Mouse (Mus musculus): ENCODE data around the gene Nfia.
A peak's percentile ranks its signal among the peaks of the same experiment; 100 is the strongest.

Gene Nfia

DNA sequence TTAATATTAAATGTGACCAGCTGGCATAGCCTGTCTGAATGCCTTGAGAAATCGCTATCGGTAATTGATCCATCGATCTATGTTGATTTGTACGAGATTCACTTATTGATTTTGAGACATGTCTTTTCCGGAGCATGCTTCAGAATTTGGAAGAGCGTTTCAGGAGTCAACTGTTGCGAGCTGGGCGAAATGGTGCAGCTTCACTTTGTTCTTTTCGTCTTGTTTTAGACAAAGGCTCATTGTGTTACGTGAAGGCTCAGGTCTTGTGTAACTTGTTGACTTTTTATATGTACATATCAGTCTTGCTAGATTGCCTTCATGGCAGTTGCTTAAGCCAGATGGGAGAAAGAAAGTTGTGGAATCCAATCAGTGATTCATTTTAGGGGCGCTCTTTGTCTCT is 11.7 kb downstream of the Nfia start:
- no peak for DNase-seq

DNA sequence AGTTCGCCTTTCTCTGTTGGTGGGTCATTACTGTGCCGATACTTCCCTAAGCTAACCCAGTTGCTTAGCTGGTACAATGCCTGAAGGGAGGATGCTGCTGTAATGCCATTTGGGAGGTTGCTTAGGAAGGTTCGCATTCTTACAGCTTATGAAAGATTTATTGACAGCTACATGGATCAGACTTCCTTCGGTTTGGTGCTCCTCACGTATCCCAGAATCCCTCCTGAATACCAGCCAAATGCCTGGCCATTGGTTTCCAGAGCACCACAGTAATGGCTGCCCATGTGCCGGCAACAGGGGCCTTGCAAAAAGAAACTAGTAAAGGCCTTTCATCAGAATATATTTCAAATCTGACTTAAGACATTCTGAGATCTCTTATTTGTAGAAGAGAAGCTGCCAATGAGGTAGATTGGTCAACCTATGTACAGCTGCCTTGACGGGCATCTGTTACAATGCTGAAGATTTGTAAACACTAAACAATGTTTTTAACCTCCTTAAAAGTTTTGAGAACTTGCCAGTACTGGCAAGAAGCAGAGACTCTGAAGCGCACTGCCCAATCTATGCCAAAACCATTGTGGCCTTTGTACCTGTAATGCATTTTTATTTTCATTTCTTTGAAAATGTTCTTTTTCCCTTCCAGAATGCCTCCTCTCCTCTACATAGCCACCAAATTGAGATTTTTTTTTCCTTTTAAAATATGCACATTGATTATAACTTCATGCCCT is 13.2 kb downstream of the Nfia start:
- no peak for DNase-seq

DNA sequence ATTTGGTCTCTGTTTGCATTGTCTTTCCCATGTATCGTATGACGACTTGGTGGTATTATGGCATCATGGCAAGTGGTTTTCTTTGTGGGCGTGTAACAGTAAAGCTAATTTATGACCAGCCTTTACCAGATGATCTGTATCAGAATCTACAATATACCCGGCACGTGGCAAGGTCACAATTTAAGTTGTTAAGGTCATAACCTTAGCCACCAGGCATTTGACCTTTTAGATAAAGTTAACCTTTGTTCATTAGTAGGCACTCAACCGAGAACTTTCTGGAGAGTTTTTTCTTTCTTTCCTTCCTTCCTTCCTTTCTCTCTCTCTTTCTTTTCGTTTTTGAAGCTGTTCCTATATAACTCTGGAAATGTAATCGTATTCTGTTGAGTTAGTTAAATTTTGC is 14.0 kb downstream of the Nfia start:
- no peak for DNase-seq

DNA sequence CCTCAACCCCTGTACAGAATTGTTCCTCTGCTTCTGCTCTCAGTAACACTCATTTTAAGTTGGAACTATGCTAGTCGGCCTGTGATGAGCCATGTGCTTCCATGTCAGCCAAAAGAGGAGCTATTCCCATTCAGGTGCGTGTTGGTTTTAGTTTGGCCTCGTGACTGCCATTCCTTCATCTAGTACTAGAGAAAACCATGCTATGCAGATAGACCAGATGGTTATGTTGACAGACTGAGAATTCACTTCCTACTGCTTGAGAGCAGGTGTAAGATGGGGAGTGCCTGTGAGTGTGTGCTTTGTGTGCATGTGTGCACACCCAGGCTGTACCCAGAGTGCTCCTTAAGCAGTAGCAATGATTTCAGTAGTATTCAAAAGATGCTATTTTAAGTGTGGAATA is 15.0 kb downstream of the Nfia start:
- DNase-seq: no peak

DNA sequence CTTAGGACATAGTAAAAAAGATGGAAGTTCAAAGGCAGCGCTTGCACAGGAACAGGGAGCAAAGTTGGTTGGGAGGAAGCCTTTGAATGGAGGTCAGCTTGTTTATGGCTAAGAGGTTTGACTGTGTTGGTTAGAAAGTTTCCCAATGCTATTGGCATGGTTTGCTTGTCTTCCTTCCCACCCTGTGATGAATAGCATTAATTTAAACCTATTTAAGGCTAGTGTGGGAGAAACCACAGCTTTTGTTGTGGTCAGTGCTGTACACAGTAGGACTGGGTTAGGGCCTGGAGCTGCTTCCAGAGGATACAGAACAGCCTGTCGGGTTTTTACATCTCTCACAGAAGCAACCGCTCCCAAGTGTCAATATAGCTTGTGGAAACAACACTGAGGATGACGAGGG is 16.0 kb downstream of the Nfia start:
- DNase-seq: no peak

DNA sequence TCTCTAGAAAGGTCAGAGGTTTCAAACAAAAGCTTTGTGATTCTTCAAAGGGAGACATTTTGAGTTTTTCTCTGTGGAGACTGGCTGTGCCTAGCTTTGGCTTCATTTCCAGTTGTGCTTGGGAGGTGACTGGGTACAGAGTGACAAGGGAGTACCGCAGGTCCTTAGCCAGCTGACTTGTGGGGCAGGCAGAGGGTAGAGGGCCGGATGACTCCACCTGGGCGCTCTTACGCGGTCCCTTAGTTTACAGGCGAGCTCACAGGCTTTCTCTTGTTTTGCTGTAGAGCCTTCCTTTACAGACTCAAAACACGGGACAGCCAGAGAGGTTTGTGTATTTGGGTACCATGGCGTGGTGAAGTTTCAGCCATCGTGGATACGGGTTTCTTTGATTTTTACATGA is 21.4 kb downstream of the Nfia start:
- DNase-seq: no peak

DNA sequence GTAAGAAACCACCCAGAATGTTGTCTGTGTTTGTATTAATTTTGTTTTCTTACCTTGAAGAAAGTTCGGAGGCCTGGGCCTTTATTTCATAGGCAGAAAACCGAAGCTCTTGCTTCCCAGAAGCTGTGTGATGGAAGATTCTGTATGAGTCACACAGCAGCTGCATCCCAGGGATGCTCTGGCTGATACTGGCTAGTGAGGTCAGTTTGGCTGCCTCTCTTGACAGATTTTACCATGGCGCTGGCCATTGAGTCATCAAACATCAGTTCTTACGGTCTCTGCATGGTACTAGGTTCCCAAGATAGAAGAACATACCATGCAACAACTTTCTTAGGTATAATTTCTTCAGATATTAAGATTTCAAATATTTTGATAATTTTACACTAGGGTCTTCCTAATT is 22.3 kb downstream of the Nfia start:
- DNase-seq: no peak

DNA sequence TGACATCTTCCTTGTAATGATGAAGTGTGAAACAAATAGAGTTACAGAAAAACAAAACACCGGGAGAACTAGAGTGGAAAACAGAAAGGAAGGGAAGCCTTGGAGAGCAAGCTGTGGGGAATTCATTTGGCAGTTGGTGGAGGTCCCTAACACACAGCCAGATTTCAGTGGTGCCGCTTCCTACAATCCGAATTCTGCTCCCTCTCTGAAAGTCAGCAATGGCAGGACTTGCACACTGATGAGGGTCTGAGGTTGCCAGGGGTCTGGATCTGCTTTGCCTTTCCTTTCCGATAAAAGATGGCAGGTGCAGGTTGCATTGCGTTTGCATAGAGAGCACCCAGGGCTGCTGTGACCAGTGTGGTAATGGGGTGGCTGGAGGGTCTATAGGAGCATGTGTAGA is 23.4 kb downstream of the Nfia start:
- DNase-seq: no peak

DNA sequence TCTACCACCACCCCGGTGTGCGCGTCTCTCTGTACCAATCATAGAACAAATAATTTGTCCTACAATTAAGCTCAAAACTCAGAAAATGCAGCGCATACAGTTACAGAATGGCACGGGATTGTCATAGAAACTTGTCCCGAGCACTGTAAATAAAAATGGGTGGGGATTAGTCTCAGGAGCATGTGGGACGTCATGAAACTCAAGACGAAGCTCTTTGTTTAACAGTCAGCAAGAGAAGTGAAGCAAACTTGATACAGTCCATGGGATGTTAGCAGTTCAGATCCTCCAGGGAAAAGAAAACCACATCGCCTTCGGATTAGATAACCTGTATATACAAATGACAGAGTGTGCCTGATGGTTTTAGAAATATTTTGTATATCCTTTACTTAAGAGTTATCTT is 24.0 kb downstream of the Nfia start:
- DNase-seq: no peak

DNA sequence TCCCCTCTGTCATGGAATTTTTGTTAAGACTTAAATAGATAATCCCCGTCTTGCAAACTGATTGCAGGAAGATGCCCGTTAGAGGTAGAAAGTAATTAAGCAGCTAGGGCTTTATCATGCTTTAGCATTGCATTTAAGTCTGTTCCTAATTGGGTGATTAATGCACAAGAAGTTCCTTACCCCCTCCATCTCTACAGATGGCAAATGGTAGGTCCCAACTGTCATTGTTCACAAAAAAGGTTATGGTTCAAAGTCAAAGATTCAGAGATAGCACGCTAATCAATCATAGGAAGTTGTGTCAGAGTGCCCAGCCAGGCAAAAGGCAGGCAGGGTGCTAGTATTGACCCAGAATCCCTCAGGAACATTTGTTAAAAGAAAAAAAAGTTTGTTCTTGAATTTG is 31.3 kb downstream of the Nfia start:
- DNase-seq: no peak

DNA sequence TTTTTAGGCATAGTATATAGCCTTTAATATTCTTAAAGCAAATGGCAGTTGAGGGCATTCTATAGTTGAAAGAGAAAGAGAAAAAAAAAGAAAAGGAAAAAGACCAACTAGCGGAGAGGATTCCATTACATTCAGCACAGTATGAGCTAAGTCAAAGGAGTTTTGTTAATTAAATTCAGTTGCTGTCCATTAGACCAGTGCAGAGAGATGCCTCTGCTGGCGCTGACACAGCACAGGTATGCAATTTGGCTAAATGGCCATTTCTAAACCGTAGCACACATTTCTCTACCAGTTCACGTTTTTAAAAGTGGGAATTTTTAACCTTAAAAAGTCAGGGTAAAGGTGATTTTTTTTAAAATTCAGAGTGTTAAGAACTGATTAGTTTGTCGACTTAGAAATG is 32.1 kb downstream of the Nfia start:
- DNase-seq: no peak

DNA sequence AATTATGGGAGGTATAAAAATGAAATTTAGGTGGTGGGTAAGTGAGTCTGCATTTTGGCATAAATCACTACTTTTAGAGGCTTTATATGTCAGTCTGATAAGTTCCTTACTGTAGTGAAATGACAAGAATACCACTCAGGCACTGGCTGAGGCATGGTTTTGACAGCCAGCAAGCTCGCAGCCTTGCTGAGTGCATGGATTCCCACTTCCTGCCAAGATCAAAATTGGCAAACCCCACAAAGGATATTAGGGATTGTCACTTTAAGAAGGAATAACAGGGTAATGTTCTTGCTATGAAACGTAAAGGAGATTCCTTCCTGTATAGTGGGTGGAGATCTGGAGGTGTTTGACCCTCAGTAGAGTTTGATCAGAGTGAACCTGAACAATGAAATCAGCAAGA is 32.7 kb downstream of the Nfia start:
- no peak for DNase-seq

DNA sequence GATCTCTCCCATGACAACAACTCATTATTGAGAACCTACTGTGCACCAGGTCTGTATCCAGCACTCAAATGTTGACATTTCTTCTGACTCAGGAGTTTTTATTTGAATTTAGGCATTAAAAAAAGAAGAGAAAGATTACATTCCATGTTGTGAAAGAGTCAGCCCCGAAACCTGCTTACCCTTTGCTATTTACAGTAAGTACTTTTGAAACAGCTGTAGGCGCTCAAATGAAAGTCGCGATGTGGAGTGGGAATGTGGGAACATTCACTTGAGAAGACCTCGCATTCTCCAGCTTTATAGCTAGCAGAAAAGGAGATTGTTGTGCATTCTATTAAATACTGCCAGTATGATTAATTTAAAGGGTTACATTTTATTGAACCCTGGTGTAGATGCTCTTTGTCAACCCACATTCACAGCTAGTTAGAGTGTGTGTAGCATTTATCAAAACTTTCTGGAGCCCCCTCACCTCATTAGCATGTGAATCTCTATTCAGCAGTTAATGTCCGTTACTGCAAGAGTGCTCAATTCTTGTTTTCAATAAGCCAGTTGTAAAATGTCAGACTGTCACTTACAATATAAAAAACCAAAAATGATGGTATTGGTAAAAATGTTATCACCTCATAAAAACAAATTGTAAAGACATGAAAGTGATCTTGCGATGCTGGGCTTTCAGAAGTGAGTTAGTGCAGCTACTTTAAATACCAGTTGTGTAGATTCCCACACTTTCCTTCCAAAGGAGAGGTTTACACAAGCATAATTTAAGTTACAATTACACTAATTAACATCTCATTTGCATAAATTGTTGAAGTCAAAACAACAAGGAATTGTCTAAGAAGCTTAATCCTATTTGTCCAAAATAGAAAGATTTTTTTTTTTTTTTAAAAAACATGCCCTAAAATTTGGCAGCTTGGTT is 33.6 kb downstream of the Nfia start:
- DNase-seq: no peak

DNA sequence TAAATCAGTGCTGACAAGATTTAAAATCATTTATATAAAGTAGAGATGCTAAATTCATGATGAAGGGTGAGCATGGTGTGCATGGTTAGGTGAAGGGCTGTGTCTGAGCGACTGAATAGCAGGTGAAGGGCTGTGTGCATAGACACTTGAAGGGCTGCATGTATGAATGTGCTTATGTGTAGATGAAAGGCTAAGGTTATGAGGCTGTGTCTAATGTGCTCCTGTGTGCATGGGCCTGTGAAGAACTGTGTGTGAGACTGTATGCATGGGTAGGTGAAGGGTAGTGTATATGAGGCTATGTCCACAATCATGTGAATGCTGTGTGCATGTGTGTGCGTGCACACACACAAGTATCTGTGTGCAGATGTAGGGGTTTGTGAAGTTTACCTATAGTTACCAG is 34.4 kb downstream of the Nfia start:
- DNase-seq: no peak

DNA sequence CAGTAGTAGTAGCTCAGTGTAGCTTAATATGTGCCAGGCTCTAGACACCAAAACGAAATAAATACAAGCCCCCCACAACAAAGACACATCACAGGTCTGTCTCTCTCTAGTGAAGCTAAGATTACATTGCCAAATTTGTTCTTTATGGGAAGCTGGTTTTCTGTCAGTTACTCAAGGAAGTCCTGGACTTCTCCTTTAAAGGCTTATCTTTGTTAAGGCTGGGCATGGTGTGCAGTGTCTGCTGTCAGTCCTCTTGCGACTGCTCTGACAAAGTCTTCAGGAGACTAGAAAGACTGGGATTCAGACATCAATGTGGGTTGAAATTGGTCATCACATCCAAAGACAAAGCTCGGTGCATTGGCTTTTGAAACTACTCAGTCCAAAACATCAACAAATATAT is 36.4 kb downstream of the Nfia start:
- DNase-seq: no peak

DNA sequence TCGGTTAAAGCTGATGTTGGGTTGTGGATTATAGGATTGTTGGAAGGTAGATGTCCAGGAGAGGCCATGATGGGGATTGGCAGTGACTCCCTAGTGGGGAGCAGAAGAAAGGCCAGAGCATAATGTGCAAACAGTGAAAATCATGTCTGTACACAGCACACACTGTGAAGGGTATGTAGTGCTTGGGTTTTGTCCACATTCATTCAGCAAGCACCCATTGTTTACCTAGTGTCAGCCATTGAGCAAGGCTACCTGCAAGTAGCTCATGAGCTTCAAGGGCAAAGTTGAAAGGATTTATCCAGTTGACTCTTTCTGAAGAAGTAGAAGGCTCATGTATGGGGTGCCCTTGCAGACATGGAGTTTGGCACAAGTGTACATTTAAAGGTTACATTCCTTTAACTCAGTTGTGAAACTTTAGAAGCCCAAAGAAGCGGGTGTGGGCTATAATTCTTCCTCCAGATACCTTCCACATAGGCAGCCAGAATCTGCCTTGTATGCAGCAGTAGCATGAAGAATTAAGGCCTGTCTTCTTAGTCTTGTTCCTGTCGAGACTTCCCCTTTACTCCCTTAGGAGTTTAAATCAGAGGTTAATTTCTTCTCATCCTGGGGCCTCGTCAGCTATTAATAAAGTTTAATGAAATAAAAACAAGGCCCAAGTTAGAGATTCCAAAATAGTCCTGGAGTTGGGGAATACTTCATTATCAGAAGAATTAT is 37.2 kb downstream of the Nfia start:
- DNase-seq: no peak

DNA sequence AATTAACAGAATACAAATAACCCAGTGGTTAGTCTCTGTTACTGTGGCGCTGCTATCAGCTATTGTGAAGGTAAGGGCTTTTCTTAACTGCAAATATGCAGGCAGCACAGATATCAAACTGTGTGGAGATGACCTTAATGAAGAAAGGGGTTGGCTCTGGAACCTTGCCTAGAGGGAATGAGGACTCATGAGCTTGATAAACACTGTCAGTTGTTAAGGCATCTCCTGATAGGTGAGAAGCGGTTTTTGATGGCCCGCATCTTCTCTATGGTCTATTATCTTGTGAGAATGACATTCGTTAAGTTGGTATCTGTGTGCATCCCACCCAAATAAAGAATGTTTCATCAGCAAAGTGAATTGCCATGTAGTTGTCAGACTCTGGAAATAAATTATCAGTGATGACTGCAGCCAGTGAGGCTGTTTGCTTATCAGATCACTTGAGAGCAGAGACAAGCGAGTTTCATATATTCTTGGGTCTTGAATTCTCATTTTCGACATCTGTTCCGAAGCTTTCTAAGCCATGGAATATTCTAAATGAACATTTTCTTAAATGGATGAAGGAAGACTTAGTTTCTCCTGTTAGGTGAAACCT is 37.9 kb downstream of the Nfia start:
- DNase-seq: no peak

DNA sequence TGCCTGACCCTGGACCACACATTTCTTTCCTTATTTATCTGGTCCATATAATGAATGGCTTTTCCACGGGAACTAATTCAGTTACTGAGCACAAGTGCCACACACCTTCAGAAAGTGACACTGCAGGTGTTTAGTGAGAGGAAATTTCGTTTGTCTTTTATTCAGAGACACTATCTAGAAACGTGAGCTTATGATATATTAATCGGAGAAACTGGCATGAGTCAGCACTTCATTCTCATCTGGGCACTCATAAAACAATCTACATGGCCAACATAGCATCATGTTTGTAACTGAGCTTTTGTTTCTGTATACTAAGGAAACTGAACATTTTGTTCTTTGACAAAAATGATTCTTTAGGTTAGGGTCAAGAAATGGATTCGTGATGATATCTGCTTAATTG is 40.5 kb downstream of the Nfia start:
- no peak for DNase-seq

DNA sequence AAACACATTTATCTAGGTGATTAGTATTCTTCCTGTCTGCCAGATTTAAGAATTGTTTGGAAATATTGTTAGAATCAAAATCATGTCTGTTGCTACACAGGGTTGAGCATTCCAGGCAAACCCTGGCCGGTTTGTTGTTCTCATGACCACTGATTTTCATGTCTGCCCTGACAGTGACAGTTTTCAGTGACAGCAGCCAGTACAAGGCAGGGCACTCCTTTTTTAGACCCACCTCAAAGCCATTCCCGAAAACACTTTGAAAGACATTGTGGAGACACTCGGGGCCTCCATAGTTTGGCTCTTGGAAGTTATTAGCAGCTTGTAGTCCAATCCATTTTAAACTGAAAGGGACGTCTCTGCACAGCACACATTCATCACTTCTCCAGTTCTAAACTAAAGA is 41.5 kb downstream of the Nfia start:
- DNase-seq: no peak

DNA sequence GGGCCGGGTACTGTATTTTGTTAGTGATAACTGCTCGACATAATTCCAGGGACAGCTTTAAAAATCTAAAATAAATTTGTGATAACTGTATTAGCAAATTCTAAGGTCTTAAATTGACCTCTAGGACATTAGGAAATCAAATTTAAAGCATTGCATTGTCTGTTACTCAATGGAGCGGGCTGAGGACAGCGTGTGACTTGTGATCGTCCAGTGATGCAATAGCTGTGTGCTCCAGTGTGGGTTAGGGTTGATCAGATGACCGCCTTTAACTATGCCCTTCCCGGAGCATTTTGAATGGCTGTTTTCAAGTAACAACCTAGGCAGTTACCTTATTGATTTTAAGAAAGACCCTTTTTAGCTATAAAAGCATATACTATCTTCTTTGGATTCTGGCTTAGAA is 42.0 kb downstream of the Nfia start:
- peak; percentile 34 for DNase-seq

DNA sequence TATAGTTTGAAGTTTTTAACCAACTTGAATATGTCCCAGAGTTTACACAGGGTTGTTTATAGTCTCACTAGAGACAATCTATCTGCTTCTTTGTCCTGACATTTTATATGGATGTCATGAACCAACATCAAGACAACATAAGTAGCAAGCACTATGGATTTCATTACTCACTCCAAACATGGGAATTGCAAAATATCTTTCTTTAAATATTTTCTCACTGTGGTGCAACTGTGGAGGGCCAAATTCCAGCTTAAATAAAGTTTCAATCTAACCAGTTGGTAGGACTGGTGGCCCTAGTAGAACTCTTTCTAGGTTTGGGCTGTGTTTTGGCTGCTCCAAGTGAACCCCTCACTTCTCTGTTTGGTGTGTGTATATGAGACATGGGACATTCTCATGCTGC is 43.5 kb downstream of the Nfia start:
- no peak for DNase-seq

DNA sequence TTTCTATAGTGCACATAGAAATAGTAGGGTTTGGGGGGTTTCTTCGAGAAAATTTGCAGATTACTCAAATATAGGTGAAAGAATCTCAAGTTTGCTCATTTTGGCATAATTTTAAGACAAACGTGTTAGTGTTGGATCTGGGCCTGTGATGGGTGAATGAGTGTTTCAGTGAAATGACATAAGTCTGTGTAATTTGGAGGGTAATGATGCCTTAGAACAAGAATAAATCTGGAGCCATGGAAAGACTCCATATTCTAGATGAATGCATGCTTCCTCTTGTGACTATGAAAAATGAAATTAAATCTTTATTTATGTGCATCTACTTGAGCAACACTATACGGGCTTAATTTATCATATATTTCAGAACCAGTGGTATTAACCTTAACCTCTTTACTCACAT is 44.2 kb downstream of the Nfia start:
- no peak for DNase-seq

DNA sequence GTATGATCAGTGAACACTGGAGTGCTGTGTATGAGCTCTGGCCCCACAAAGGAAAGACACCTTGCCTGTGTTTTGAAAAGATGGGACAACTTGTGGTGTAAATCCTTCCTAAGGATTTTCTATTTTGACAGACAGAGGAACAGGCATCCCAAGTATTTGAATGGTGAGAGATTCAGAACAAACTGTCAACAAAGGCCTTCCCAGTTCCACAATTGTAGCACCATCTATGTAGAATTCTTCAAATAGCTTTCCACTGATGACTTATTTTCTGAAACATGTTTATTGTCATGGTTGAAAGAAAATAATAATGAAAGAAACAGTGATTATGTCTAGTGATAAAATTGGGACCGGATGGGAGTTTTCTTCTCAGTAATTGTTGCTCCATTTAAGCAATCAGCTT is 45.2 kb downstream of the Nfia start:
- no peak for DNase-seq

DNA sequence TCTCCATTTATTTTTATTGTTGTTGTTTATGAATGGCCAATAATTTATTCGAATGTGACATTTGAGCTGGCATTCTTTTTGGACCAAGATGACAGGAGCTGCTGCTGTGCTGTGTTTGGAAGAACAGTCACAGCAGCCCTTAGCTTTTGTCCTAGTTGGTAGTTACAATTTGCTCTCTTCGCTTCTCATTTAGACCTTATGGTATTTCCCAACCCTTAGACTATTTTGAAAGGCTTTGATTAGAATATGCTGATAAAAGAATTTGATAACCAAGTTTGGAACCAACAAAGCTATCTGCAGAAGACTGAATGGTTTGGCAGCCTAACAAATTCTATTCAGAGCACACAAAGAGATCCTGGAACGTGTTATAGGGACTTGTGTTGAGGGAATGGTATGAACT is 46.0 kb downstream of the Nfia start:
- no peak for DNase-seq
